Comparison of ENCODE assay signal across 27 mouse cellular contexts in genomic region chr5:37725220-37725886, GRCm38 (mm10). TPM values are rescaled to one million over a fixed set of nuclear protein-coding genes. Genes with fewer than 3 reads are reported as not detected.
DNase-seq lines count a peak whose midpoint lies in the region; ATAC-seq lines count a peak whose summit lies in the region.
"Had no signal": no experiment of that assay in that cellular context is flagged by ENCODE, and none has a peak within 500 bp of the region (broad histone marks: within the 10 kb centered on the region; RNA-seq: fewer than 3 reads in every experiment).

No protein-coding gene starts in this region.

- H3K4me2 ChIP-seq in heart, embryonic 13.5 days: no peak overlapping the region
- no peak overlapping the region for H3K4me2 ChIP-seq in limb, embryonic 15.5 days
- H3K4me2 ChIP-seq: forebrain, embryonic 13.5 days; hindbrain, embryonic 15.5 days; intestine, embryonic 15.5 days; liver, embryonic 15.5 days; neural tube, embryonic 13.5 days had no signal

- peak; percentile 7 for DNase-seq in embryo, embryonic 11 days
- DNase-seq in embryo, embryonic 9.5 days (ENCODE audit: extremely low spot score): no peak
- no peak for DNase-seq in heart, postnatal 14 days
- peak; percentile 30 for DNase-seq in heart, postnatal 25 days (ENCODE audit: low spot score)
- DNase-seq in kidney, postnatal 25 days: no peak
- DNase-seq: adrenal gland, postnatal 10 days; cerebellum, adult 2 months; cerebellum, postnatal 36 days; gastrocnemius, adult 2 months; kidney, adult 8-10 months; kidney, postnatal 14 days; liver; retina, postnatal 1 day; thymus, postnatal 36 days had no signal

- H3K4me1 ChIP-seq in heart, embryonic 13.5 days: peaks cover 3% of the 10 kb centered on the region
- H3K4me1 ChIP-seq in limb, embryonic 15.5 days: peaks cover 27% of the 10 kb centered on the region
- H3K4me1 ChIP-seq: forebrain, embryonic 13.5 days; intestine, embryonic 15.5 days; liver, embryonic 15.5 days; midbrain, embryonic 10.5 days had no signal

- H3K9me3 ChIP-seq in heart, embryonic 13.5 days: no peaks in the 10 kb centered on the region
- no peaks in the 10 kb centered on the region for H3K9me3 ChIP-seq in limb, embryonic 15.5 days
- H3K9me3 ChIP-seq: forebrain, embryonic 13.5 days; hindbrain, embryonic 15.5 days; intestine, embryonic 15.5 days; liver, embryonic 15.5 days; midbrain, embryonic 10.5 days; neural tube, embryonic 13.5 days had no signal

- intact Hi-C loops in heart, postnatal 14 days (cut with DNase I): no loop called here
- intact Hi-C loops in heart, postnatal 25 days (cut with DNase I): no loop called here

- no peak overlapping the region for H3K9ac ChIP-seq in heart, embryonic 13.5 days
- H3K9ac ChIP-seq in limb, embryonic 15.5 days: no peak overlapping the region
- H3K9ac ChIP-seq: forebrain, embryonic 13.5 days; hindbrain, embryonic 15.5 days; intestine, embryonic 15.5 days; liver, embryonic 15.5 days; neural tube, embryonic 13.5 days had no signal

- H3K4me3 ChIP-seq in heart, embryonic 13.5 days: no peak overlapping the region
- H3K4me3 ChIP-seq in limb, embryonic 15.5 days: no peak overlapping the region
- H3K4me3 ChIP-seq: erythroblast, embryonic 14.5 days; forebrain, embryonic 13.5 days; gastrocnemius, adult 2 months; hindbrain, embryonic 15.5 days; intestine, embryonic 15.5 days; layer of hippocampus, adult 2 months; liver, embryonic 15.5 days; midbrain, embryonic 10.5 days; myocyte; neural tube, embryonic 13.5 days had no signal

- peaks cover 8% of the 10 kb centered on the region; the same call in 1 of the 2 replicates for H3K27me3 ChIP-seq in heart, embryonic 13.5 days (replicated peaks)
- no peaks in the 10 kb centered on the region for H3K27me3 ChIP-seq in limb, embryonic 15.5 days
- H3K27me3 ChIP-seq: forebrain, embryonic 13.5 days; hindbrain, embryonic 15.5 days; intestine, embryonic 15.5 days; liver, embryonic 15.5 days had no signal

- WGBS in heart, embryonic 13.5 days: 61% methylated on average over 4 of the region's 4 CpGs
- WGBS in limb, embryonic 15.5 days: 46% methylated on average over 4 of the region's 4 CpGs

- ATAC-seq in heart, embryonic 13.5 days (ENCODE audit: extremely low read depth, insufficient number of reproducible peaks, low FRiP score, low TSS enrichment): no peak
- peak; percentile 84 for ATAC-seq in limb, embryonic 15.5 days (ENCODE audit: insufficient number of reproducible peaks, low FRiP score, low TSS enrichment, low read depth)
- ATAC-seq in inflammation-experienced regulatory T-cells, adult 6 months: no peak
- ATAC-seq: forebrain, embryonic 13.5 days; intestine, embryonic 15.5 days; midbrain, embryonic 16.5 days had no signal

- H3K27ac ChIP-seq in heart, embryonic 13.5 days (replicated peaks): 0 out of 2 replicates have a peak overlapping the region, but pooled peaks have one; percentile 15
- peak overlapping the region; percentile 77 for H3K27ac ChIP-seq in limb, embryonic 15.5 days
- H3K27ac ChIP-seq: forebrain, embryonic 13.5 days; gastrocnemius, adult 2 months; hindbrain, embryonic 15.5 days; intestine, embryonic 15.5 days; layer of hippocampus, adult 2 months; liver, embryonic 15.5 days; midbrain, embryonic 10.5 days; neural tube, embryonic 13.5 days had no signal

- H3K36me3 ChIP-seq in heart, embryonic 13.5 days: no peaks in the 10 kb centered on the region
- H3K36me3 ChIP-seq in limb, embryonic 15.5 days: no peaks in the 10 kb centered on the region
- H3K36me3 ChIP-seq: hindbrain, embryonic 15.5 days; intestine, embryonic 15.5 days; liver, embryonic 15.5 days; midbrain, embryonic 10.5 days; neural tube, embryonic 13.5 days had no signal

RNA-seq across cellular contexts. Expression of gene Stk32b, which starts 8.4 kb away (rescaled TPM):
- 0.60 and 0.76 TPM in 2 replicates for polyA plus RNA-seq in heart, embryonic 13.5 days (2015; fragmentation: Nextera tagmentation; extraction: Ambion mirVana)
- total RNA-seq in heart, postnatal 14 days (2021): under 1 TPM; 0.15 to 0.38 TPM
- total RNA-seq in heart, postnatal 25 days (2021): under 1 TPM; 0.22 to 0.29 TPM
- 3.8 and 4.5 TPM in 2 replicates for polyA plus RNA-seq in limb, embryonic 15.5 days (2015; fragmentation: Nextera tagmentation; extraction: Ambion mirVana)
- polyA plus RNA-seq in inflammation-experienced regulatory T-cells, adult 6 months (2017; shearing (Covaris generic)): not detected
- polyA plus RNA-seq: myocyte had no signal

RNA-seq across cellular contexts. Expression of gene Cytl1, which starts 10.0 kb away (rescaled TPM):
- 5.1 and 9.8 TPM in 2 replicates for polyA plus RNA-seq in heart, embryonic 13.5 days (2015; fragmentation: Nextera tagmentation; extraction: Ambion mirVana)
- 10 to 100 TPM; 14.4 to 20.2 TPM for total RNA-seq in heart, postnatal 14 days (2021)
- 10 to 100 TPM; 23.7 to 27.8 TPM for total RNA-seq in heart, postnatal 25 days (2021)
- polyA plus RNA-seq in limb, embryonic 15.5 days (2015; fragmentation: Nextera tagmentation; extraction: Ambion mirVana): 78.7 and 87.1 TPM in 2 replicates
- not detected for polyA plus RNA-seq in inflammation-experienced regulatory T-cells, adult 6 months (2017; shearing (Covaris generic))
- polyA plus RNA-seq: erythroblast, embryonic 14.5 days; forebrain, embryonic 13.5 days; myocyte had no signal

Comparison
In these comparisons a context has a peak if more than half of its experiments do, and no peak if none do; other contexts are left out.
1. DNase-seq: peak in embryo, embryonic 11 days (single experiment) and heart, postnatal 25 days (single experiment); none in embryo, embryonic 9.5 days (single experiment), heart, postnatal 14 days (0 of 2) and kidney, postnatal 25 days (0 of 2).